Mouse (Mus musculus): ENCODE data around the gene Cacna1f. TPM values are rescaled to one million over a fixed set of nuclear protein-coding genes. Genes with fewer than 3 reads are reported as not detected.
A peak's percentile ranks its signal among the peaks of the same experiment; 100 is the strongest.

Cacna1f gene
- polyA plus RNA-seq, 1 experiment from 2014 or later, result 0.04 TPM

DNA sequence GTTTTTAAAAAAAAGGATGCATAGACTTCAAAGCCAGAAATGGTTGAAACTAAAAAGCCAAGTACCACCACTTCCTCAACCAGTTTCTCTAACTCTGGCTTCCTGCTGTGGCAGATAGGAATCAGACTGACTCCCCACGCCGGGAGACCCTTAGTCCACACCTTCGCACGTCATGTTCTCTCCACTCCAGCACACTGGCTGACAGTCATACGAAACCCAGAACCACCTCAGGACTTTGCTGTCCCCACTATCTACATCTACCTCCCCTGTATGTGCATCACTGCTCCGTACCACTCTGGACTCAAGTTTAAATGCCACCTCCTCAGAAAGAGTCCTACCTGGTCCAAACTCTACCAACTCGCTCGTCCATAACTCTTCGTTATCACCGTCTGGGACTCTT, 34.4 kb upstream of the Cacna1f start:
- WGBS, result 89% methylated on average over 10 of the region's 10 CpGs
- Histone ChIP-seq H3K9me3 (replicated peaks; ENCODE audit: low read length) (no peaks in the 10 kb centered on the region), H3K4me1 (replicated peaks; ENCODE audit: insufficient read depth, low read length) (no peaks in the 10 kb centered on the region; the same call in 1 of the 2 replicates), H3K36me3 (ENCODE audit: insufficient read depth, low read length) (no peaks in the 10 kb centered on the region), H3K27ac (no peak overlapping the region), H3K4me2 (ENCODE audit: low read length) (no peak overlapping the region), H3K4me3 (replicated peaks; ENCODE audit: low read depth, low read length) (no peak overlapping the region), H3K27me3 (ENCODE audit: insufficient read depth, low read length) (no peaks in the 10 kb centered on the region), H3K9ac (ENCODE audit: low read depth, low read length) (no peak overlapping the region)
- DNase-seq (ENCODE audit: low spot score), result no peak
- TF ChIP-seq CTCF (IDR thresholded peaks at IDR 0.05; ENCODE audit: low read depth), result no peak
- no peak for ATAC-seq (replicated peaks; ENCODE audit: low FRiP score, low read depth)

DNA sequence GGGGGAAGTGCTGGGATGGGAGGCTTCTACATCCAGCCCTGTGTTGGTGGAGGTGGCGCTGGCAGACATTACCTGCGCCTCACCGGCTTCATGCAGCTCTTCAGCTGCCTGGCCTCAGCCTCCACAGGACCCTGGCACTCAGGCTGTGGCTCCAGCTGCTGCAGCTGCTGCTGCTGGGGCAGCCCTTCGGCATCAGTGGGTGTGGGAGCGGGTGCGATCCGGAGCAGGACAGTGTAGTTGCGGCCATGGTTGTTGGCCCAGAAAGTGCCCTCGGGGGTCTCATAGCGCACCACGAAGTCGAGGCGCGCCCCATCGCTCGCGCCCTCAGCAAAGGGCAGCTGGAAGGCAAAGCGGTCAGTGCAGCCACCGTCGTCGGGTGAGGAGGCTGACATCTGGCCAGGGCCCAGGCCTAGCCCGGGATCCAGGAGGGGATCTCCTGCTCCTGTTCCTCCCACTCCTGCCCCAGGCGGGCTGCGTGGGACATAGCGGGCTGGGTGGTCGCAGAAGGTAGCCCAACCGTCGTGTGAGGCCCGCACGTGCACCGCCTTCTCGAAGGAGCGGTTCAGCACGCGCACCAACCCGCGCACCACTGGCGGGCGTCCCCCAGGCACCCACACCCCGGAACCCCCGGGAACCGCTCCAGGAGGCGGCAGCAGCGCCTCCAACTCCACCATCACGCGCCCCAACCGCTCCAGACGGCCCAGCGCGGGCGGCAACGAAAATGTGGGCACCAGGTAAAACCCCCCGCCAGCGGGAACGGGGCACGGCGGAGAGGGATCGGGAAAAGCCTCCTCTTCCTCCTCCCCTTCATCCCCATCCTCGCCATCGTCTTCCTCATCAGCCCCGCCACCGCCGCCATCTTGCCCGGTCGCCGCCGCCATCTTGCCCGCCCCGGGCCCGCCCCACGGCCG, 33.5 kb upstream of the Cacna1f start, which contains the start of gene Foxp3:
Gene Foxp3 (plus strand): TSS at position 469 of the 911 bp plus-strand sequence.
- Histone ChIP-seq H3K27ac (peak within 1 kb of the TSS; percentile 85), H3K9me3 (replicated peaks; ENCODE audit: low read length) (no peaks in the 10 kb centered on the region), H3K36me3 (ENCODE audit: insufficient read depth, low read length) (no peaks in the 10 kb centered on the region), H3K4me3 (replicated peaks; ENCODE audit: low read depth, low read length) (peak within 1 kb of the TSS; percentile 54), H3K4me2 (ENCODE audit: low read length) (peak within 1 kb of the TSS; percentile 68), H3K27me3 (ENCODE audit: insufficient read depth, low read length) (no peaks in the 10 kb centered on the region), H3K9ac (ENCODE audit: low read depth, low read length) (peak within 1 kb of the TSS; percentile 81), H3K4me1 (replicated peaks; ENCODE audit: insufficient read depth, low read length) (no peaks in the 10 kb centered on the region; the same call in 1 of the 2 replicates)
- TF ChIP-seq CTCF (IDR thresholded peaks at IDR 0.05; ENCODE audit: low read depth), result no peak
- WGBS, result 39% methylated on average over 62 of the region's 72 CpGs
- ATAC-seq (replicated peaks; ENCODE audit: low FRiP score, low read depth), result peak; percentile 76
- DNase-seq (ENCODE audit: low spot score), result peak; percentile 11

DNA sequence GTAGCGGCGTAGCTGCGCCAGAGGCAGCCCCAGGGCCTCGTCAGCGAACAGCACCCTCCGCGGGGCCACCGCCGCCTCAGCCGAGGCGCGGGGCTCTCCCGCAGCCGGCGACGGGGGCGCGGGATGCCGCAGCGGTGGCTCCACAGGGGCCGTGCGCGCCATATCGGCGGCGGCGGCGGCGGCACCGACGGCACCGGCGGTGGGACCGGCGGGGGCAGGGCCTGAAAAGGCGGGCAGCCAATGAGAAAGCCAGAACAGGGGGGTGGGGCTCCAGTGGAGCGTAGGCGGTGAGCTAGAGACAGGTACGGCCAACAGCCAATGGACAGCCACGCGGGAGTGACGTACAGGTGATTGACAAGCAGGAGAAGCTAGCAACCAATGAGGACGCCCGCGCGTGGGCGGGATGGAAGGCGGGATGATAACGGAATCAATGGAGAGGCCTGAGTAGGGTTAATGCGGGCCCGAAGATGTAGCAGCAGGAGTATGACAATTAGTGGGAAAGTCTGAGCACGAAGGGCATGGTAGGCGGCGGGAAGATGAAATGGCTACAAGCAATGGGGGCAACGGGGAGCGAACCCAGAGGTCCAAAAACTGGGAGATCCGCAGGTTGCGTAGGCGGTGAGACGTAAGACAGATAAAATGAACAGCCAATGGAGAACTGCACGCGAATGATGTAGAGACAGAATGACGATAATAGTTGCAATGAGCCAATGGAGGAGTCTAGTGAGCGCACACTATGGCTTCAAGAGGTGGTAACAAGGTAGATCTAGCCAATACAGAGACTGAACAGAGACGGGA, 32.6 kb upstream of the Cacna1f start, which contains the start of gene Ppp1r3f:
Gene Ppp1r3f (minus strand): TSS at position 197 of the 798 bp plus-strand sequence.
- ATAC-seq (replicated peaks; ENCODE audit: low FRiP score, low read depth) (peak; percentile 97), DNase-seq (ENCODE audit: low spot score) (peak; percentile 95)
- peak within 1 kb of the TSS; percentile 81 for H3K9ac ChIP-seq (ENCODE audit: low read depth, low read length)
- TF ChIP-seq CTCF (IDR thresholded peaks at IDR 0.05; ENCODE audit: low read depth), result no peak
- peak within 1 kb of the TSS; percentile 85 for H3K27ac ChIP-seq
- H3K9me3 ChIP-seq (replicated peaks; ENCODE audit: low read length), result no peaks in the 10 kb centered on the region
- no peaks in the 10 kb centered on the region; the same call in 1 of the 2 replicates for H3K4me1 ChIP-seq (replicated peaks; ENCODE audit: insufficient read depth, low read length)
- no peaks in the 10 kb centered on the region for H3K36me3 ChIP-seq (ENCODE audit: insufficient read depth, low read length)
- no peaks in the 10 kb centered on the region for H3K27me3 ChIP-seq (ENCODE audit: insufficient read depth, low read length)
- H3K4me3 ChIP-seq (replicated peaks; ENCODE audit: low read depth, low read length), result peak within 1 kb of the TSS; percentile 54
- 29% methylated on average over 65 of the region's 65 CpGs for WGBS
- H3K4me2 ChIP-seq (ENCODE audit: low read length), result peak within 1 kb of the TSS; percentile 68

DNA sequence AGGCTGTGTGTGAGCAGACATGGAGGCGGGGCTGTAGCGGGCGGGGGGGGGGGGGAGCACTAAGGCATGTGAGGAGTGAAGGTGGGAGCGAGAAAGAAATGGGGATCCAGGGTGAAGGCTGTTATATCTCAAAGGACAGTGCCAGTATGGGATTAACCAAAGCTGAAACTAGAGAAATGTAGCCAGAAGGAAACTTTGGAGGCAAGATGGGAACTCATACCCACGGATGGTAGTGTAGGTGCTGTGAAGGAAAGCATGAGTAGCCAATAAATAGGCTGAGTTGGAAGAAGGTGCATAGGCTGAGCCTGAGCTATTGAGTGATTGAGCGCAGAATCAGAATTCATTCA, 32.0 kb upstream of the Cacna1f start:
- Histone ChIP-seq H3K9ac (ENCODE audit: low read depth, low read length) (no peak overlapping the region), H3K36me3 (ENCODE audit: insufficient read depth, low read length) (no peaks in the 10 kb centered on the region), H3K4me3 (replicated peaks; ENCODE audit: low read depth, low read length) (peak overlapping the region; percentile 54), H3K9me3 (replicated peaks; ENCODE audit: low read length) (no peaks in the 10 kb centered on the region), H3K4me2 (ENCODE audit: low read length) (peak overlapping the region; percentile 68), H3K4me1 (replicated peaks; ENCODE audit: insufficient read depth, low read length) (no peaks in the 10 kb centered on the region; the same call in 1 of the 2 replicates), H3K27me3 (ENCODE audit: insufficient read depth, low read length) (no peaks in the 10 kb centered on the region), H3K27ac (no peak overlapping the region)
- WGBS, result 37% methylated on average over 3 of the region's 6 CpGs
- TF ChIP-seq CTCF (IDR thresholded peaks at IDR 0.05; ENCODE audit: low read depth), result no peak
- ATAC-seq (replicated peaks; ENCODE audit: low FRiP score, low read depth), result no peak
- DNase-seq (ENCODE audit: low spot score), result no peak

DNA sequence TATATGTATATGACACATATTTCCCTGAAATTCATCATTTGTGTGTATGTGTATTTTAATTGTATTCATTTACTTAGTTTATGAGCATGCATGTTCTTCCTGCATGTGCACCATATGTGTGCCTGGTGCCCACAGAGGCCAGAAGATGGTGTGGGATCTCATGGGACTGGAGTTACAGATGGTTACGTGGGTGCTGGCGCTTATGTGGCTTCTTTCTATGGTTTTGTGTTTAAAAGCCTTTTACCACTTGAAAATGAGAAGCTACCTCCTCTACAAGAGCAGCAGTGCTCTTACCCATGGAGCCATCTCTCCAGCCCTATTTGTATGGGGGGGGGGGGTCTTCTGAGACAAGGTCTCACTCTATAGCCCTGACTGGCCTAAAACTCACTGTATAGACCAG, 25.7 kb upstream of the Cacna1f start:
- ATAC-seq (replicated peaks; ENCODE audit: low FRiP score, low read depth) (no peak), DNase-seq (ENCODE audit: low spot score) (no peak)
- WGBS, result 88% methylated on average over 2 of the region's 2 CpGs
- Histone ChIP-seq H3K27me3 (ENCODE audit: insufficient read depth, low read length) (no peaks in the 10 kb centered on the region), H3K9me3 (replicated peaks; ENCODE audit: low read length) (no peaks in the 10 kb centered on the region), H3K27ac (no peak overlapping the region), H3K4me2 (ENCODE audit: low read length) (no peak overlapping the region), H3K4me3 (replicated peaks; ENCODE audit: low read depth, low read length) (no peak overlapping the region), H3K4me1 (replicated peaks; ENCODE audit: insufficient read depth, low read length) (no peaks in the 10 kb centered on the region), H3K36me3 (ENCODE audit: insufficient read depth, low read length) (no peaks in the 10 kb centered on the region), H3K9ac (ENCODE audit: low read depth, low read length) (no peak overlapping the region)
- no peak for TF ChIP-seq CTCF (IDR thresholded peaks at IDR 0.05; ENCODE audit: low read depth)

DNA sequence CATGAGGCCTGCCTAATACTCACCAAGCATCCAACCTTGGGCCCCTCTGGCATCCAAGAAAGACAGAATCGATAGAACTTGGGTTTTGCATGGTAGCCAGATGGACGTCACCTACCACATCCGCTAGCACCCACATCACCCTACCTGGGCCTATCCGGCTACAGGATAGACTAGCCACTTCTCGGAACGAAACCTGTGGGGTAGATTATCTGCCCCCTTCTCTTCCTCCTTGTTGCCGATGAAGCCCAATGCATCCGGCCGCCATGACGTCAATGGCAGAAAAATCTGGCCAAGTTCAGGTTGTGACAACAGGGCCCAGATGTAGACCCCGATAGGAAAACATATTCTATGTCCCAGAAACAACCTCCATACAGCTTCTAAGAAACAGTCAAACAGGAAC, 23.0 kb upstream of the Cacna1f start:
- 93% methylated on average over 11 of the region's 11 CpGs for WGBS
- no peak overlapping the region for H3K4me2 ChIP-seq (ENCODE audit: low read length)
- H3K9ac ChIP-seq (ENCODE audit: low read depth, low read length), result no peak overlapping the region
- H3K9me3 ChIP-seq (replicated peaks; ENCODE audit: low read length), result no peaks in the 10 kb centered on the region
- no peak overlapping the region for H3K27ac ChIP-seq
- no peaks in the 10 kb centered on the region for H3K4me1 ChIP-seq (replicated peaks; ENCODE audit: insufficient read depth, low read length)
- H3K36me3 ChIP-seq (ENCODE audit: insufficient read depth, low read length), result no peaks in the 10 kb centered on the region
- no peaks in the 10 kb centered on the region for H3K27me3 ChIP-seq (ENCODE audit: insufficient read depth, low read length)
- DNase-seq (ENCODE audit: low spot score) (no peak), ATAC-seq (replicated peaks; ENCODE audit: low FRiP score, low read depth) (no peak)
- no peak for TF ChIP-seq CTCF (IDR thresholded peaks at IDR 0.05; ENCODE audit: low read depth)
- H3K4me3 ChIP-seq (replicated peaks; ENCODE audit: low read depth, low read length), result no peak overlapping the region
